Mouse (Mus musculus) Patski (cell line): ENCODE measurements around the gene 1700037C18Rik. TPM values are rescaled to one million over a fixed set of nuclear protein-coding genes. Genes with fewer than 3 reads are reported as not detected.

Experiments
- ATAC-seq: fragments of 100-300 bp; one replicate; pipeline ENCODE4 v1.8.0; 2021
- CTCF ChIA-PET: fragments of 350-600 bp; sonication (Branson Sonifier 250); formaldehyde crosslinking; loops from one replicate; lab custom pipeline; 2022; ENCODE audit warnings: inconsistent platforms; lab: Charles Lee
- POLR2A ChIA-PET: fragments of 350-600 bp; sonication (Branson Sonifier 250); formaldehyde crosslinking; loops from one replicate; lab custom pipeline; 2022; ENCODE audit warnings: antibody characterized with exemption, inconsistent platforms; lab: Charles Lee
- DNase-seq: peaks from one replicate; pipeline ENCODE4 v3.0.0-alpha.2; 2011; ENCODE audit warnings: low read depth, low spot score
- H3K27me3 ChIP-seq: fragments of 371-371 bp; one replicate; pipeline ENCODE4 v1.5.1; 2021
- CTCF ChIP-seq: fragments of 100-300 bp; IDR thresholded peaks from one replicate; pipeline ENCODE4 v1.5.1; 2021
- in situ Hi-C: fragments of 300-500 bp; cut with MboI; formaldehyde crosslinking; loops from 3 replicates; pipeline ENCODE4 v1.11.1; 2018; ENCODE audit warnings: low pct_unique_long_range_greater_than_20kb, mixed read lengths
- polyA plus RNA-seq: library from polyadenylated mRNA; unstranded; gene quantifications from one replicate; pipeline ENCODE4 v1.2.3, GENCODE M21; 2021

1700037C18Rik gene
- polyA plus RNA-seq: 13.1 TPM

GRCm38 (mm10) chr16:3908537-3909111 lies at the start of gene 1700037C18Rik, which contains the start of gene Cluap1:
Gene 1700037C18Rik, minus strand, starts transcription at chr16:3908689.
Gene Cluap1, plus strand, starts transcription at chr16:3908801.
- ChIA-PET CTCF (interaction anchor here (0.7 to 2.2 kb wide), 8 partner anchors 9 to 158 kb away, joined by 3 to 7 read pairs (median 3); partner anchors contain the start of gene Olfr15), POLR2A (interaction anchor here (1.1 kb wide), 1 partner anchor 9 kb away, joined by 3 read pairs; no protein-coding TSS in a partner anchor)
- in situ Hi-C loops: loop anchor here (10.0 kb wide), 1 partner anchor 164 kb away; the partner anchor contains the start of gene Zfp263
- DNase-seq (peak; percentile 95), ATAC-seq (peak; percentile 99)
- TF ChIP-seq CTCF: no peak
- no peaks in the 10 kb centered on the region for H3K27me3 ChIP-seq

GRCm38 (mm10) chr16:3956369-3956768 lies 47.9 kb upstream of the 1700037C18Rik start:
- DNase-seq: peak; percentile 69
- TF ChIP-seq CTCF: no peak
- ChIA-PET POLR2A (no interaction called here), CTCF (no interaction called here)
- in situ Hi-C loops: no loop called here
- peak; percentile 86 for ATAC-seq
- H3K27me3 ChIP-seq: no peaks in the 10 kb centered on the region

- in situ Hi-C loops: no loop called here
- ATAC-seq (no peak), DNase-seq (no peak)
- CTCF ChIA-PET: no interaction called here
- no peaks in the 10 kb centered on the region for H3K27me3 ChIP-seq
- POLR2A ChIA-PET: no interaction called here
- no peak for TF ChIP-seq CTCF
These were observed 42.7 kb upstream of the 1700037C18Rik start for GRCm38 (mm10) chr16:3951141-3951540.

GRCm38 (mm10) chr16:3934701-3935100 lies 26.2 kb upstream of the 1700037C18Rik start:
- CTCF ChIA-PET: interaction anchor here (0.7 to 0.9 kb wide), 2 partner anchors 14 to 26 kb away, joined by 3 read pairs; partner anchors contain the start of genes 1700037C18Rik and Cluap1
- POLR2A ChIA-PET: no interaction called here
- ATAC-seq: peak; percentile 8
- no peak for DNase-seq
- H3K27me3 ChIP-seq: no peaks in the 10 kb centered on the region
- in situ Hi-C loops: no loop called here
- no peak for TF ChIP-seq CTCF

- in situ Hi-C loops: no loop called here
- DNase-seq: no peak
- ChIA-PET POLR2A (no interaction called here), CTCF (interaction anchor here (0.7 kb wide), 1 partner anchor 25 kb away, joined by 3 read pairs; the partner anchor contains the start of genes 1700037C18Rik and Cluap1)
- no peak for TF ChIP-seq CTCF
- peak; percentile 26 for ATAC-seq
- no peaks in the 10 kb centered on the region for H3K27me3 ChIP-seq
These were observed 25.6 kb upstream of the 1700037C18Rik start for GRCm38 (mm10) chr16:3934091-3934490.

GRCm38 (mm10) chr16:3933536-3933935 lies 25.0 kb upstream of the 1700037C18Rik start:
- no peak for ATAC-seq
- CTCF ChIA-PET: no interaction called here
- POLR2A ChIA-PET: no interaction called here

GRCm38 (mm10) chr16:3929151-3929550 lies 20.7 kb upstream of the 1700037C18Rik start:
- ChIA-PET POLR2A (no interaction called here), CTCF (interaction anchor here (1.3 kb wide), 1 partner anchor 12 kb away, joined by 3 read pairs; no protein-coding TSS in a partner anchor)
- ATAC-seq: no peak
- no peaks in the 10 kb centered on the region for H3K27me3 ChIP-seq
- TF ChIP-seq CTCF: no peak
- DNase-seq: no peak
- in situ Hi-C loops: no loop called here

More at GRCm38 (mm10) chr16:3933536-3933935, 25.0 kb upstream of the 1700037C18Rik start:
- in situ Hi-C loops: no loop called here
- no peak for TF ChIP-seq CTCF
- H3K27me3 ChIP-seq: no peaks in the 10 kb centered on the region
- DNase-seq: peak; percentile 10

- ChIA-PET CTCF (no interaction called here), POLR2A (no interaction called here)
- no peaks in the 10 kb centered on the region for H3K27me3 ChIP-seq
- no peak for TF ChIP-seq CTCF
- DNase-seq (no peak), ATAC-seq (no peak)
- in situ Hi-C loops: no loop called here
These were observed 20.1 kb upstream of the 1700037C18Rik start for GRCm38 (mm10) chr16:3928582-3928981.

DNA sequence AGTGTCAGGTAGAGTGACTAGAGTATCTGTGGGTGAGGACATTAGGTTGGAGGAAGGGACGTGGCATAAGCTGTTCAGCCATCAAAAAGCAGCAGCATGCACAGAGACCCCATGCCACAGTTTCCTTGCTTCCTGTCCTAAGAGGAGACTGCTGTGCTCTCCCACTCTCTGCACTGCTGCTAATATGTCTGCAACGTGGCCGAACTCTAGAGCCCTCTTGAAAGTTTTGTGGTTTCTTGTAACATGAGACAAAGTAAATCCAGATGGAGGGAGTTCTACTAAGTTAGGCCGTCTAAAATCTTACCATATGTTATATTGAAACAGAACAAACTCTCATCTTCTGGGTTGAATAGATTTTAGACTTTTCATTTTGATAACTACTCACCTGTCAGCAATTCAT lies 15.5 kb upstream of the 1700037C18Rik start:
- ChIA-PET POLR2A (no interaction called here), CTCF (no interaction called here)
- H3K27me3 ChIP-seq: no peaks in the 10 kb centered on the region
- ATAC-seq: no peak
- no peak for DNase-seq
- in situ Hi-C loops: no loop called here
- TF ChIP-seq CTCF: no peak

DNA sequence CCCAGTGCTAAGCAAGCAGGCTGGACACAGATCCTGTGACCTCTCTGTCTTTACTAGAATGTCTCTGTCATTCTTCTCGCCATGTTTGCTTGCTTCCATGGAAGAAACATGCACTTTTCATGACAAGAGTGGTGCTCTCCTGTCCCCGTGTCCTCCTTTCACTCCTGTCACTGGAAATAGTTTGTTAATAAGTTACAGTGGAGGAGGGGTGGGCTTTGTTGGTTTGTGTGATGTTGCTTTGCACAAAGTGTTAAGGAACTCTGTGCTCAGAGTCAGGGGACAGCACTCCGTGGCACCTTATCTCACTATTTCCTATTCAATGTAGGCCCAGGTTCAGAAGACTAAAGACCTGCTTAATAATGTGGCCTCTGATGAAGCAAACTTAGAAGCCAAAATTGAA lies 15.0 kb upstream of the 1700037C18Rik start:
- in situ Hi-C loops: no loop called here
- POLR2A ChIA-PET: no interaction called here
- CTCF ChIA-PET: no interaction called here
- no peaks in the 10 kb centered on the region for H3K27me3 ChIP-seq
- no peak for TF ChIP-seq CTCF
- no peak for ATAC-seq
- DNase-seq: no peak

- no peak for ATAC-seq
- no peak for TF ChIP-seq CTCF
- no peaks in the 10 kb centered on the region for H3K27me3 ChIP-seq
- DNase-seq: no peak
- in situ Hi-C loops: no loop called here
- ChIA-PET CTCF (interaction anchor here (0.8 to 0.9 kb wide), 2 partner anchors 9 to 14 kb away, joined by 3 read pairs; no protein-coding TSS in a partner anchor), POLR2A (no interaction called here)
These were observed 12.3 kb upstream of the 1700037C18Rik start for GRCm38 (mm10) chr16:3920756-3921155.
